Mouse (Mus musculus): ENCODE measurements around the gene Mb. TPM values are rescaled to one million over a fixed set of nuclear protein-coding genes. Genes with fewer than 3 reads are reported as not detected.
"Not testable (repeated sequence)": the region's sequence is repeated elsewhere in the genome, so short reads cannot be mapped to it uniquely, and the experiment has no call there.

Mb gene
- polyA plus RNA-seq, 1 experiment, result not detected

DNA sequence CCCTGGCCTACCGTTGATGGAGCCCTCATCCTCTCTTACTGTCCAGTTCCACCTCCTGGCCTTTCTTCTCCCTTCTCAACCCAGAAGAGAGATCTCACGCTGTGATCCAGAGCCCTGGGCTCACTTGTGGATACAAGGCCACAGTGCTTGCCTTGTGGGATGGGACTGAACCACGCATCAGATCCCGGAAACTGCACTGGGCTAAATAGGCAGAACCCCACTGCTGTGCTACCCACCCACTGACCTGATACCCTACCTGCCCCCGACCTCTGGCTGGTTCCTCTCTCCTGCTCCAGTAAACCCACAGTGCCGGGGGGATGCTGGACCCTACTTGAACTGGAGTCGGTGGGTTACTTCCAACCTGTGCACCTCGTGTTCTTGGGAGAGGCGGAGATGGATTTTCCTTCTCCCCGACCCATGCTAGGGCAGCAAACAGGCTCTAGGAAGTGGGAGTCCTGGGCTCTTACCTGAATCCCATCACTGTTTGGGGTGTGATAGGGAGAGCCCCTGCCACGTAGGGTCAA lies 20.3 kb upstream of the Mb start:
- H3K27ac ChIP-seq (ENCODE audit: insufficient read depth, low read depth, low read length), result no peak overlapping the region

GRCm38 (mm10) chr15:77069019-77069418 lies 18.5 kb upstream of the Mb start:
- H3K4me3 ChIP-seq (ENCODE audit: insufficient read depth, low read depth, low read length), result no peak overlapping the region
- 0 out of 2 replicates have a peak overlapping the region, but pooled peaks have one; percentile 52 for H3K27ac ChIP-seq (ENCODE audit: insufficient read depth, low read depth, low read length)
- 48% methylated on average over 3 of the region's 3 CpGs for WGBS
- TF ChIP-seq CTCF (IDR thresholded peaks at IDR 0.05; ENCODE audit: insufficient read depth, low read depth, low read length), result no peak
- no peak for TF ChIP-seq POLR2A (IDR thresholded peaks at IDR 0.05; ENCODE audit: insufficient read depth, low read depth, low read length)
- peaks cover 14% of the 10 kb centered on the region for H3K4me1 ChIP-seq (ENCODE audit: control insufficient read depth, insufficient read depth, low read length)

More for the DNA sequence above, 20.3 kb upstream of the Mb start:
- 87% methylated on average over 11 of the region's 11 CpGs for WGBS
- TF ChIP-seq POLR2A (IDR thresholded peaks at IDR 0.05; ENCODE audit: insufficient read depth, low read depth, low read length) (no peak), CTCF (IDR thresholded peaks at IDR 0.05; ENCODE audit: insufficient read depth, low read depth, low read length) (no peak)
- Histone ChIP-seq H3K4me3 (ENCODE audit: insufficient read depth, low read depth, low read length) (no peak overlapping the region), H3K4me1 (ENCODE audit: control insufficient read depth, insufficient read depth, low read length) (peaks cover 14% of the 10 kb centered on the region)

DNA sequence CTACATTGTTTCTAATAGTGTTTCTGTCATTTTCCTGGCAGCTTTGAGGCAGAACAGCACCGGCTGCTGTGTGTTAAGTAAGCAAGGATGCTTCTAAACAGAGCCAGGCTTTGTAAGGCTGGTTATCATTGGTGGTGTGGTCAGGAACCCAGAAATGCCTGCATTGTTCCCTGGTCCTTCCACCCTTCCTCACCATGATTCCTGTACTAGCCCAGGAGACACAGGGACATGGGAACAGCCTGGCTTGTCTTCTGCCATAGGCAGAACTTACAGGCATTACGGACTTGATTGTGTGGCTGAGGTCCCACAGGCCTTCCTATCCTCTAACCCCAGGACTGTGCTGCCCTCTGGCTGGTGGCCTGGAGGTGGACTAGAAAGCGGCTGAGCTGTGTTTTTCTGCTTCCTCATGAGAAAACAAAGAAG lies 18.0 kb upstream of the Mb start:
- Histone ChIP-seq H3K4me3 (ENCODE audit: insufficient read depth, low read depth, low read length) (no peak overlapping the region), H3K27ac (ENCODE audit: insufficient read depth, low read depth, low read length) (peak overlapping the region; percentile 52), H3K4me1 (ENCODE audit: control insufficient read depth, insufficient read depth, low read length) (peaks cover 14% of the 10 kb centered on the region)
- 40% methylated on average over 3 of the region's 3 CpGs for WGBS
- TF ChIP-seq CTCF (IDR thresholded peaks at IDR 0.05; ENCODE audit: insufficient read depth, low read depth, low read length), result no peak

DNA sequence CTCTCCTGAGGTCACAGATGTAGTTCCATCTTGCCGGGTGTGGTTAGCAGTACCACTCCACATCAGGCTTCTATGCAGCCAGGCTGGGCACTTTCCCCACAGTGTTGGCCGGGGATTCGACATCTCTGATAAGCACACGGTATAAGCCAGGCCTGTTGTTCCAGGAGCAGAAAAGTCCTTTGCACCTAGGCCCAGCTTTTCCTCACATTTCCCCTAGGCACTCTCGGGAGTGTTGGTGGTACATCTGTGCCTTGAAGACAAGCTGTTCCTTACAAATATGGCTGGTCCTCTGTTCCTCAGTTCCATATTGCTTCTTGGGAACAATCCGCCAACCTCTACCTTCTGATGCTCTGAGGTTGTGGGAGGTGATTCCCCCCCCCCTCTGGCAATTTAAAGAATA lies 15.8 kb upstream of the Mb start:
- H3K4me3 ChIP-seq (ENCODE audit: insufficient read depth, low read depth, low read length), result no peak overlapping the region
- 87% methylated on average over 6 of the region's 6 CpGs for WGBS
- peaks cover 8% of the 10 kb centered on the region for H3K4me1 ChIP-seq (ENCODE audit: control insufficient read depth, insufficient read depth, low read length)
- H3K27ac ChIP-seq (ENCODE audit: insufficient read depth, low read depth, low read length), result no peak overlapping the region
- no peak for TF ChIP-seq POLR2A (IDR thresholded peaks at IDR 0.05; ENCODE audit: insufficient read depth, low read depth, low read length)
- no peak for TF ChIP-seq CTCF (IDR thresholded peaks at IDR 0.05; ENCODE audit: insufficient read depth, low read depth, low read length)

- Histone ChIP-seq H3K4me1 (ENCODE audit: control insufficient read depth, insufficient read depth, low read length) (peaks cover 5% of the 10 kb centered on the region), H3K27ac (ENCODE audit: insufficient read depth, low read depth, low read length) (no peak overlapping the region), H3K4me3 (ENCODE audit: insufficient read depth, low read depth, low read length) (no peak overlapping the region)
- WGBS, result 94% methylated on average over 6 of the region's 6 CpGs
- no peak for TF ChIP-seq POLR2A (IDR thresholded peaks at IDR 0.05; ENCODE audit: insufficient read depth, low read depth, low read length)
- no peak for TF ChIP-seq CTCF (IDR thresholded peaks at IDR 0.05; ENCODE audit: insufficient read depth, low read depth, low read length)
Observed at GRCm38 (mm10) chr15:77065259-77065852, 14.9 kb upstream of the Mb start.

DNA sequence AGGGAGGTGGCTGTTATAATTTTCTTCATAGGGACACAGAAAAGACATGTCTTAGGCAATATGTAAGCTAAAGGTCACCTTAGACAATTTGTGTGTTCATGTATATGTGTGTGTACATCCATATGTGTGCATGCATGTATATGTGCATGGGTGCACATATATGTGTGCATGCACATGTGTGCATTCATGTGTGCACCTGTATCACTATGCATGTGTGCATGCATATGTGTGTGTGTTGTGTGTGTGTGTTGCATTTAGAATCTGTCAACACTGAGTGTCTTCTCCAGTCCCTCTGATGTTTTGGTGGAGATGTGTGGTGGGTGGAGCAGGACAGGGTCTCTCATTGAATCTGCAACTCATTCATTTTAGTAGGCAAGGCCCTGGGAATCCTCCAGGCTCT lies 12.3 kb upstream of the Mb start:
- no peak overlapping the region for H3K4me3 ChIP-seq (ENCODE audit: insufficient read depth, low read depth, low read length)
- H3K27ac ChIP-seq (ENCODE audit: insufficient read depth, low read depth, low read length), result no peak overlapping the region
- no peaks in the 10 kb centered on the region for H3K4me1 ChIP-seq (ENCODE audit: control insufficient read depth, insufficient read depth, low read length)
- TF ChIP-seq POLR2A (IDR thresholded peaks at IDR 0.05; ENCODE audit: insufficient read depth, low read depth, low read length) (no peak), CTCF (IDR thresholded peaks at IDR 0.05; ENCODE audit: insufficient read depth, low read depth, low read length) (no peak)

GRCm38 (mm10) chr15:77059416-77059815 lies 8.9 kb upstream of the Mb start:
- H3K27ac ChIP-seq (ENCODE audit: insufficient read depth, low read depth, low read length); H3K4me3 ChIP-seq (ENCODE audit: insufficient read depth, low read depth, low read length): not testable (repeated sequence)
- WGBS, result 97% methylated on average over 4 of the region's 4 CpGs
- H3K4me1 ChIP-seq (ENCODE audit: control insufficient read depth, insufficient read depth, low read length), result peaks cover 11% of the 10 kb centered on the region

DNA sequence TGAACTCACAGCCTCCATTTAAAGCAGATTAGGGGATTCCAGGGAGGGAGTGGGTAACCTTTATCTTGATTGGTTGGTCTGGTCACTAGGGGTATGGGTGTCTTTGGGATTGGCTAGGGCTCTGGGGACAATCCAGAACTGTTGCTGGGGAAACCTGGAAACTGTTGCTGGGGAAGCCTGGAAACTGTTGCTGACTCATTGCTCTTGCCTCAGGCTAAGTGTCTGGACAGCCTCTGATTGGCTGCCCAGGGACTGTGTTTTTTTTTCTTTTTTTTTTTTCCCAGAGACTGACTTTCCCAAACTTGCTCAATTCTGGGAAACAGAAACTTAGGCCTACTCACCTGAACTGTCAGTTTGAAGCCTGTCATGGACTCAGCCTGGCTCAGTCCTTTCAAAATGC lies 8.1 kb upstream of the Mb start:
- Histone ChIP-seq H3K27ac (ENCODE audit: insufficient read depth, low read depth, low read length) (no peak overlapping the region), H3K4me3 (ENCODE audit: insufficient read depth, low read depth, low read length) (no peak overlapping the region), H3K4me1 (ENCODE audit: control insufficient read depth, insufficient read depth, low read length) (peaks cover 11% of the 10 kb centered on the region)
- TF ChIP-seq POLR2A (IDR thresholded peaks at IDR 0.05; ENCODE audit: insufficient read depth, low read depth, low read length) (no peak), CTCF (IDR thresholded peaks at IDR 0.05; ENCODE audit: insufficient read depth, low read depth, low read length) (no peak)

DNA sequence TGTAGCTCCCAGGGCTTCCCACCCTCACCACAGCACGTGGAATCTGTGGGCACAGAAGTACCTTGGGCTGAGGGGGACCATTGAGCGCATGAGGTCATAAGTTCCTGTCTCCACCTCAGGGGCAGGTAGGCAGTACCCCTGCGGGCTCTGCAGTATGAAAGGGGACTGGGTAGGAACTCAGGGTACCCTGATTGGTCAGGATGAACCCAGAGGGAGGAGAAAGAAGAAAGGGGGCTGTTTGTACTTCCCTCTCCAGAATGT lies 6.3 kb upstream of the Mb start:
- H3K4me1 ChIP-seq (ENCODE audit: control insufficient read depth, insufficient read depth, low read length), result peaks cover 11% of the 10 kb centered on the region
- no peak overlapping the region for H3K27ac ChIP-seq (ENCODE audit: insufficient read depth, low read depth, low read length)
- no peak overlapping the region for H3K4me3 ChIP-seq (ENCODE audit: insufficient read depth, low read depth, low read length)
- 76% methylated on average over 3 of the region's 3 CpGs for WGBS
- TF ChIP-seq CTCF (IDR thresholded peaks at IDR 0.05; ENCODE audit: insufficient read depth, low read depth, low read length) (no peak), POLR2A (IDR thresholded peaks at IDR 0.05; ENCODE audit: insufficient read depth, low read depth, low read length) (no peak)

Data from olfactory bulb, adult 2 months (tissue).